Mouse (Mus musculus): ENCODE measurements at regions not wholly inside any gene's neighbourhood (a gene's known extent, or its start where the extent isn't known, plus 50 kb on each side); places are given as distances from the start of the nearest gene placed in this dataset.
A peak's percentile ranks its signal among the peaks of the same experiment; 100 is the strongest.
"Not testable (repeated sequence)": the region's sequence is repeated elsewhere in the genome, so short reads cannot be mapped to it uniquely, and the experiment has no call there.

GRCm38 (mm10) chr6:37741916-37742315 lies 128.7 kb upstream of the Trim24 start:
- not testable (repeated sequence) for ATAC-seq (replicated peaks; ENCODE audit: low FRiP score, low TSS enrichment, poor library complexity, severe bottlenecking)

- 0 out of 2 replicates have a peak, but pooled peaks have one; percentile 74 for ATAC-seq (replicated peaks; ENCODE audit: low FRiP score, low TSS enrichment, poor library complexity, severe bottlenecking)
Observed at GRCm38 (mm10) chr6:37744679-37745078, 125.9 kb upstream of the Trim24 start.

GRCm38 (mm10) chr6:37745393-37746100 lies 125.1 kb upstream of the Trim24 start:
- ATAC-seq (replicated peaks; ENCODE audit: low FRiP score, low TSS enrichment, poor library complexity, severe bottlenecking) = no peak

- ATAC-seq (replicated peaks; ENCODE audit: low FRiP score, low TSS enrichment, poor library complexity, severe bottlenecking) = not testable (repeated sequence)
Observed at GRCm38 (mm10) chr6:37747793-37748192, 122.8 kb upstream of the Trim24 start.

GRCm38 (mm10) chr6:37748296-37748980 lies 122.2 kb upstream of the Trim24 start:
- ATAC-seq (replicated peaks; ENCODE audit: low FRiP score, low TSS enrichment, poor library complexity, severe bottlenecking) = no peak

- ATAC-seq (replicated peaks; ENCODE audit: low FRiP score, low TSS enrichment, poor library complexity, severe bottlenecking) = no peak
Observed at GRCm38 (mm10) chr6:37749016-37749415, 121.6 kb upstream of the Trim24 start.

GRCm38 (mm10) chr6:37750271-37750670 lies 120.3 kb upstream of the Trim24 start:
- no peak for ATAC-seq (replicated peaks; ENCODE audit: low FRiP score, low TSS enrichment, poor library complexity, severe bottlenecking)

- ATAC-seq (replicated peaks; ENCODE audit: low FRiP score, low TSS enrichment, poor library complexity, severe bottlenecking) = no peak
Observed at GRCm38 (mm10) chr6:37751701-37752100, 118.9 kb upstream of the Trim24 start.

GRCm38 (mm10) chr6:37761003-37761402 lies 109.6 kb upstream of the Trim24 start:
- not testable (repeated sequence) for ATAC-seq (replicated peaks; ENCODE audit: low FRiP score, low TSS enrichment, poor library complexity, severe bottlenecking)

GRCm38 (mm10) chr6:37763036-37763435 lies 107.6 kb upstream of the Trim24 start:
- ATAC-seq (replicated peaks; ENCODE audit: low FRiP score, low TSS enrichment, poor library complexity, severe bottlenecking) = no peak

GRCm38 (mm10) chr6:37767690-37768089 lies 102.9 kb upstream of the Trim24 start:
- no peak for ATAC-seq (replicated peaks; ENCODE audit: low FRiP score, low TSS enrichment, poor library complexity, severe bottlenecking)

GRCm38 (mm10) chr6:37773294-37773693 lies 97.3 kb upstream of the Trim24 start:
- no peak for ATAC-seq (replicated peaks; ENCODE audit: low FRiP score, low TSS enrichment, poor library complexity, severe bottlenecking)

GRCm38 (mm10) chr6:37775151-37775550 lies 95.5 kb upstream of the Trim24 start:
- ATAC-seq (replicated peaks; ENCODE audit: low FRiP score, low TSS enrichment, poor library complexity, severe bottlenecking) = no peak

GRCm38 (mm10) chr6:37779893-37780292 lies 90.7 kb upstream of the Trim24 start:
- ATAC-seq (replicated peaks; ENCODE audit: low FRiP score, low TSS enrichment, poor library complexity, severe bottlenecking) = peak; percentile 81

- ATAC-seq (replicated peaks; ENCODE audit: low FRiP score, low TSS enrichment, poor library complexity, severe bottlenecking) = no peak
Observed at GRCm38 (mm10) chr6:37781894-37782293, 88.7 kb upstream of the Trim24 start.

GRCm38 (mm10) chr6:37785280-37785679 lies 85.3 kb upstream of the Trim24 start:
- not testable (repeated sequence) for ATAC-seq (replicated peaks; ENCODE audit: low FRiP score, low TSS enrichment, poor library complexity, severe bottlenecking)

GRCm38 (mm10) chr6:37785741-37786140 lies 84.9 kb upstream of the Trim24 start:
- no peak for ATAC-seq (replicated peaks; ENCODE audit: low FRiP score, low TSS enrichment, poor library complexity, severe bottlenecking)

- ATAC-seq (replicated peaks; ENCODE audit: low FRiP score, low TSS enrichment, poor library complexity, severe bottlenecking) = not testable (repeated sequence)
Observed at GRCm38 (mm10) chr6:37787858-37788257, 82.8 kb upstream of the Trim24 start.

GRCm38 (mm10) chr6:37790878-37791277 lies 79.7 kb upstream of the Trim24 start:
- ATAC-seq (replicated peaks; ENCODE audit: low FRiP score, low TSS enrichment, poor library complexity, severe bottlenecking) = no peak

GRCm38 (mm10) chr6:37794211-37794610 lies 76.4 kb upstream of the Trim24 start:
- no peak for ATAC-seq (replicated peaks; ENCODE audit: low FRiP score, low TSS enrichment, poor library complexity, severe bottlenecking)

GRCm38 (mm10) chr6:37795001-37795400 lies 75.6 kb upstream of the Trim24 start:
- no peak for ATAC-seq (replicated peaks; ENCODE audit: low FRiP score, low TSS enrichment, poor library complexity, severe bottlenecking)
